Mouse (Mus musculus): ENCODE data around the gene Ube2o. TPM values are rescaled to one million over a fixed set of nuclear protein-coding genes. Genes with fewer than 3 reads are reported as not detected.
A peak's percentile ranks its signal among the peaks of the same experiment; 100 is the strongest.

Ube2o gene
- total RNA-seq, 2 experiments from 2014 or later: 93.7 to 101 TPM

DNA sequence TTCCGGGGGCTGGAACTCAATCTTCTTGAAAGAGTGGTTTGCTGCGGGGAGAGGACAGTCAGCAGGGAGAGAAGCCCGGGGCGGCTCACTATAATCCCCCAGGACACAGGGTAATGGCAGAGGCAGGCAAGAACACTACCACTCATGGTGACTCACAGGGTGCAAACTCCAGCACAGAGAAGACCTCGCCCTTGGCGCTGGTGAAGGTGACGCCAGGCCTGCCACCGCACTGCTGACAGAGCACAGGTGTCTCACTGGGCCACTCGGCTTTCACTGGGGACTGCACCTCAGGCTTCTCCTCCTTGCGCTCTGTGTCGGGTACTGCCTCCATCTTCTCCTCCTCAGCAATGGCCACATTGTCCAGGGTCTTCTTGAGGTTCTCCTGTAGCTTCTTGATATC, 40.1 kb downstream of the Ube2o start:
- no peak overlapping the region for H3K4me3 ChIP-seq
- TF ChIP-seq CTCF (conservative IDR thresholded peaks at IDR 0.05): no peak
- H3K27ac ChIP-seq: no peak overlapping the region

GRCm38 (mm10) chr11:116538142-116538735, 43.0 kb downstream of the Ube2o start:
- Histone ChIP-seq H3K4me3 (no peak overlapping the region), H3K27ac (no peak overlapping the region)
- TF ChIP-seq CTCF (conservative IDR thresholded peaks at IDR 0.05): no peak
- no peak for DNase-seq (ENCODE audit: low spot score in 2 of 2)

More for the DNA sequence above, 40.1 kb downstream of the Ube2o start:
- DNase-seq (ENCODE audit: low spot score in 2 of 2): no peak

GRCm38 (mm10) chr11:116537388-116537787, 43.9 kb downstream of the Ube2o start:
- Histone ChIP-seq H3K27ac (no peak overlapping the region), H3K4me3 (no peak overlapping the region)
- no peak for TF ChIP-seq CTCF (conservative IDR thresholded peaks at IDR 0.05)
- DNase-seq (ENCODE audit: low spot score in 2 of 2): no peak

GRCm38 (mm10) chr11:116536685-116537084, 44.6 kb downstream of the Ube2o start:
- Histone ChIP-seq H3K27ac (no peak overlapping the region), H3K4me3 (no peak overlapping the region)
- no peak for DNase-seq (ENCODE audit: low spot score in 2 of 2)
- no peak for TF ChIP-seq CTCF (conservative IDR thresholded peaks at IDR 0.05)

DNA sequence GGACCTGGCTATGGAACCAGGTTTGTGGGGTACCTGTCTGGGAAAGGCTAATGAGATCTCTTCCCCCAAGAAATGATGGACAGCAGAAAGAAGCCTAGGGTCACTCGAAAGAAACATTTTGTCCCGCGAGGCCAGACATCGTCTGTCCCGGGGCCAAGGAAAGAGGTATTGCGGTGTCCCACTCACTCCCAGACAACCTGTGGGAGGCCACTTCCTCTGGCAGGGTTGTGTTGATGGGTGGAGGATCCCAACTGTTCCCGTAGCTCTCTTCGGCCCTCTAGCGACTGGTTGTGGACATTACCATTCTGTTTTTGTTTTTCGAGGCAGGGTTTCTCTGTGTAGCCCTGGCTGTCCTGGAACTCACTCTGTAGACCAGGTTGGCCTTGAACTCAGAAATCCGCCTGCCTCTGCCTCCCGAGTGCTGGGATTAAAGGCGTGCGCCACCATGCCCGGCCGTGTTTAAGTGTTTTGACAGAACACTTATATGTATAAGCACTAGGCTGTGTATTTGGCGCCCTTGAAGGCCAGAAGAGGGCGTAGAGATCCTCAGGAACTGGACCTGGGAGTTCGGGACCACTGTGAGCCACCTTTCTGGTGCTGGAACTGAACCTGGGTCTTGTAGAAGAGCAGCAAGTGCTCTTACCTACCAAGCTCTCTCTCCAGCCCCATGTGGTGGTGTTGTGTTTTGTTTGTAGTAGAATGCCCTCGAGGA, 46.9 kb downstream of the Ube2o start:
- peak; percentile 65 to 76 for DNase-seq (ENCODE audit: low spot score in 2 of 2)
- TF ChIP-seq CTCF (conservative IDR thresholded peaks at IDR 0.05): peak; percentile 87
- Histone ChIP-seq H3K27ac (no peak overlapping the region), H3K4me3 (peak overlapping the region; percentile 55)

GRCm38 (mm10) chr11:116533341-116534153, 47.7 kb downstream of the Ube2o start:
- H3K4me3 ChIP-seq: peak overlapping the region; percentile 55
- no peak for TF ChIP-seq CTCF (conservative IDR thresholded peaks at IDR 0.05)
- no peak overlapping the region for H3K27ac ChIP-seq
- no peak for DNase-seq (ENCODE audit: low spot score in 2 of 2)

GRCm38 (mm10) chr11:116532810-116533338, 48.4 kb downstream of the Ube2o start:
- peak; percentile 29; the same call in 1 of the 2 replicates for TF ChIP-seq CTCF (conservative IDR thresholded peaks at IDR 0.05)
- no peak for DNase-seq (ENCODE audit: low spot score in 2 of 2)
- Histone ChIP-seq H3K4me3 (peak overlapping the region; percentile 55), H3K27ac (no peak overlapping the region)

DNA sequence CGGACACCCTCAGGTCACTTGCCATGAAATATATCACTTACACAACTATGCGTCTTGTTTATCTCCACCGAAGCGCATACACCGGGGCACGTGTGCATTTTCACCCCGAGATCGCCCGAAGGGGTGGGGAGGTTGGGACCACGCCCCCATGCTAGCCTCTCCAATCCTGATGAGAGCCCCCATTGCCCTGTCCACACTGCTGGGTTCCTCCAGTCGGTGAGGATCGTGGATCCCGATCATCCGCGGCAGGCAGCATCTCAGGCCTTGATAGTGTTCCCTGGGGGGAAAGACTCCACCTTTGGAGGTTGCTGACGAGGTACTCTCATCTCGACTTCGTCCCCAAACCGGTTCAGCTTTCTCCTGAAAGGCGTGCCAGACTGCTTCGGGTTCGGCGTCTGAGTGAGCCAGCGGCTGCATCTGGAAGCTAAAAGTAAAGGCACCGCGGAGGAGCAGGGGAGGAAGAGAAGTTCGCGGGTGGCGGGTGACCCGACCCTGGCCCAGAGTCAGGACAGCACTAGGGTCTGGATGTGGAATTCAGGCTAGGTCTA, 48.9 kb downstream of the Ube2o start:
- DNase-seq (ENCODE audit: low spot score in 2 of 2): no peak
- Histone ChIP-seq H3K4me3 (peak overlapping the region; percentile 55), H3K27ac (no peak overlapping the region)
- no peak for TF ChIP-seq CTCF (conservative IDR thresholded peaks at IDR 0.05)

- Histone ChIP-seq H3K27ac (no peak overlapping the region), H3K4me3 (peak overlapping the region; percentile 55)
- no peak for TF ChIP-seq CTCF (conservative IDR thresholded peaks at IDR 0.05)
- no peak for DNase-seq (ENCODE audit: low spot score in 2 of 2)
Measured at GRCm38 (mm10) chr11:116531371-116532191, 49.7 kb downstream of the Ube2o start.

- H3K4me3 ChIP-seq: peak within 1 kb of the TSS; percentile 55
- no peak for DNase-seq (ENCODE audit: low spot score in 2 of 2)
- H3K27ac ChIP-seq: no peak within 1 kb of the TSS
- no peak for TF ChIP-seq CTCF (conservative IDR thresholded peaks at IDR 0.05)
Measured at GRCm38 (mm10) chr11:116530187-116531147, 50.8 kb downstream of the Ube2o start, which contains the start of gene Sphk1. TSS of gene Sphk1 (plus strand) at chr11:116530925.

Measured in layer of hippocampus, adult 2 months (tissue).